Mouse (Mus musculus) liver, embryonic 14.5 days (tissue): ENCODE data around the gene Lrig2. TPM values are rescaled to one million over a fixed set of nuclear protein-coding genes. Genes with fewer than 3 reads are reported as not detected.

ENCODE experiments used
- ATAC-seq: fragments of 200-750 bp; cut with Nextera tagmentation; 2 replicates; pipeline ENCODE4 v1.8.0; 2017; ENCODE audit warnings: moderate number of reproducible peaks, mild to moderate bottlenecking, moderate library complexity; ENCODE audit not compliant: insufficient read depth
- DNase-seq, 3 experiments: peaks; one replicate each; pipeline ENCODE4 v3.0.0-alpha.2; 2012 to 2013; ENCODE audit warnings: low read depth in 3 of 3, low spot score in 3 of 3
- H3K27ac ChIP-seq: fragments of 300-500 bp; sonication (generic); 2 replicates; pipeline ENCODE4 v1.5.1; 2014; ENCODE audit warnings: moderate library complexity, mild to moderate bottlenecking, control low read depth, inconsistent platforms
- H3K27me3 ChIP-seq: fragments of 300-500 bp; sonication (generic); 2 replicates; pipeline ENCODE4 v1.6.1; 2014; ENCODE audit warnings: mild to moderate bottlenecking, low read length, moderate library complexity; ENCODE audit not compliant: control insufficient read depth, insufficient read depth
- H3K36me3 ChIP-seq: fragments of 300-500 bp; sonication (generic); replicated peaks from 2 replicates; pipeline ENCODE4 v1.6.1; 2014; ENCODE audit warnings: low read depth; ENCODE audit not compliant: control insufficient read depth, insufficient read depth
- H3K4me1 ChIP-seq, 2 experiments: fragments of 200-500 bp in 1 of 2; fragments of 300-500 bp in 1 of 2; sonication (generic) in 1 of 2; replicated peaks; 2 replicates each; pipeline ENCODE4 v1.6.1; 2012 to 2014; ENCODE audit warnings: antibody characterized with exemption in 1 of 2, inconsistent platforms in 1 of 2, low read length in 1 of 2; ENCODE audit not compliant: control insufficient read depth in 2 of 2, insufficient read depth in 2 of 2
- H3K4me2 ChIP-seq: fragments of 300-500 bp; sonication (generic); 2 replicates; pipeline ENCODE4 v1.6.1; 2014; ENCODE audit warnings: low read depth, mild to moderate bottlenecking, control low read depth, moderate library complexity
- H3K4me3 ChIP-seq, 2 experiments: fragments of 200-500 bp in 1 of 2; fragments of 300-500 bp in 1 of 2; sonication (generic) in 1 of 2; 2 replicates each; pipeline ENCODE4 v1.5.1; 2012 to 2014; ENCODE audit warnings: low read depth in 2 of 2, low read length in 2 of 2, mild to moderate bottlenecking in 2 of 2, control low read depth in 1 of 2, inconsistent platforms in 1 of 2, moderate library complexity in 1 of 2; ENCODE audit not compliant: insufficient read depth in 1 of 2
- H3K9ac ChIP-seq: fragments of 300-500 bp; sonication (generic); replicated peaks from 2 replicates; pipeline ENCODE4 v1.6.1; 2014; ENCODE audit warnings: mild to moderate bottlenecking, control low read depth, moderate library complexity
- H3K9me3 ChIP-seq: fragments of 300-500 bp; sonication (generic); 2 replicates; pipeline ENCODE4 v1.6.1; 2016; ENCODE audit warnings: low read length, mixed read lengths; ENCODE audit not compliant: control insufficient read depth
- CTCF ChIP-seq: IDR thresholded peaks from 2 replicates; pipeline ENCODE4 v1.5.1; 2016; ENCODE audit warnings: antibody characterized with exemption, low read depth, control low read depth
- EP300 ChIP-seq: IDR thresholded peaks from 2 replicates; pipeline ENCODE4 v1.6.1; 2016; ENCODE audit warnings: antibody characterized with exemption, low read depth
- WGBS: fragments of 180-500 bp; shearing (Covaris S2); extraction: QIAGEN DNeasy Blood & Tissue Kit; methylation state at CpG from one replicate; pipeline ENCODE4 v1.1.7; 2014; ENCODE audit not compliant: insufficient replicate concordance; 5-methylcytosine and 5-hydroxymethylcytosine counted together
- polyA plus RNA-seq, 2 experiments: library from polyadenylated mRNA; depleted of rRNA in 1 of 2; stranded (reverse) in 1 of 2; unstranded in 1 of 2; fragments of >200 nt; fragmentation: Nextera tagmentation in 1 of 2; extraction: Ambion mirVana in 1 of 2; gene quantifications; 2 replicates each; pipeline versions ENCODE4 v1.2.1 to v1.2.3; 2012 to 2014

Gene Lrig2
- polyA plus RNA-seq, 2 experiments = 1.9 to 3.1 TPM

DNA sequence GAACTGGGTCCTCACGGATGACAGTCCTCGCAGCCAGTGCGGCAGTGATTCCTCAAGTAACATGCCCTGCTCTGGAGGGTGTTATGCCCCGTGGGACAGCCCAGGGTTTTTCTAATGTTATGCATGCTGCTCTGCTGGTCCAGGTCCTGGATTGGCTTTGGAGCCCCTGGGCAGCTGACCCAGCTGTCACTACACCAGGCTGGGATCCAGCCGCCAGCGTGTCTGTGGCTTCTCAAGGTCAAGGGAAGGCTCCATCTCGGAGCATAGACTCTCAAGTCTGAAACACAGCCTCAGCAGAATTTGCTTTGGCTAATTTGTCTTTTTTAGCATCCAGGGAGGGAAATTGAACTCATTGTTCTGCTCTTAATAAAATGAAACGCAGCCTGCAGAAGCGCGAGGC is 121.6 kb downstream of the Lrig2 start:
- H3K4me2 ChIP-seq = no peak overlapping the region
- DNase-seq = no peak
- no peaks in the 10 kb centered on the region for H3K9me3 ChIP-seq
- H3K4me1 ChIP-seq = no peaks in the 10 kb centered on the region
- no peak overlapping the region for H3K4me3 ChIP-seq
- no peaks in the 10 kb centered on the region for H3K27me3 ChIP-seq
- TF ChIP-seq EP300 = no peak
- no peak for TF ChIP-seq CTCF
- ATAC-seq = no peak
- H3K9ac ChIP-seq = no peak overlapping the region
- whole genome bisulfite sequencing = 71% methylated on average over 10 of the region's 10 CpGs
- H3K27ac ChIP-seq = no peak overlapping the region
- no peaks in the 10 kb centered on the region for H3K36me3 ChIP-seq

- 56% methylated on average over 2 of the region's 2 CpGs for WGBS
- H3K27ac ChIP-seq = no peak overlapping the region
- H3K9ac ChIP-seq = no peak overlapping the region
- DNase-seq = no peak
- ATAC-seq = no peak
- TF ChIP-seq CTCF (no peak), EP300 (no peak)
- no peaks in the 10 kb centered on the region for H3K27me3 ChIP-seq
- H3K4me1 ChIP-seq = no peaks in the 10 kb centered on the region
- no peak overlapping the region for H3K4me3 ChIP-seq
- H3K36me3 ChIP-seq = no peaks in the 10 kb centered on the region
- H3K9me3 ChIP-seq = no peaks in the 10 kb centered on the region
- no peak overlapping the region for H3K4me2 ChIP-seq
Observed at GRCm38 (mm10) chr3:104389449-104389848, 122.3 kb downstream of the Lrig2 start.

- H3K9me3 ChIP-seq = no peaks in the 10 kb centered on the region
- no peak overlapping the region for H3K4me2 ChIP-seq
- DNase-seq (no peak), ATAC-seq (no peak)
- H3K27me3 ChIP-seq = no peaks in the 10 kb centered on the region
- no peak overlapping the region for H3K4me3 ChIP-seq
- H3K36me3 ChIP-seq = no peaks in the 10 kb centered on the region
- 69% methylated on average over 8 of the region's 8 CpGs for WGBS
- TF ChIP-seq CTCF (no peak), EP300 (no peak)
- H3K4me1 ChIP-seq = peaks cover 0 to 2% of the 10 kb centered on the region in 2 experiments; a peak in 1 of 4 replicates
- H3K27ac ChIP-seq = no peak overlapping the region
- H3K9ac ChIP-seq = no peak overlapping the region
Observed at GRCm38 (mm10) chr3:104385587-104385986, 126.1 kb downstream of the Lrig2 start.

DNA sequence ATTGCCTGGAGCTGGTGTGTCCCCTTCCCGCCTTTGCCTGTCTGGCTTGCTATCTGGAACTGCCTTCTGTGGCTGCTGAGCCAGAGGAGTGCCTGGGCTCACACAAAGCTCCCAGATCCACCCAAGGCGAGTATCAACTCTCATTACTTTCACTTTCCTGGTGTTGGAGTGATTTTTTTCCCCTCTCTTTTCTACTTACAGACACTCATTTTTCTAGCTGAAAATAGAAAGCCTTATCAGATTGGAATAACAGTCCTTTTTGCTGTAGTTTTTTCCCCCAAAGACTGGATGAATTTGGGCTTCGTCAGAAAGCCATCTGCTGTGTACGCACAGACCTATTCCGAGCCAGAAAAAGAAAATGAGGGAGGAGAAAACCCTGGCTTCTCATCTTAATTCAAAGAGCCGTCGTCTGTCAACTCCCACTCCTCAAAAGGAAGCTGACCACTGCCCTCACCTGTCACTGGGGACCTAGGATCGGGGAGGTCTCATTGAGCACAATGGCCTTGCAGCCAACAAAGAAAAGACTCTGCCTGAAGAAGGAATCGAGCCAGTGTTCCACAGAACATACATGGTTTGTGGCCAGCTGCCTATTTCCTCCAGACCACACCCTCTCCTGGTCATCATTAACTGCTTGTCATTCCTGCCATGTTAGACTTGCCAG is 127.9 kb downstream of the Lrig2 start:
- Histone ChIP-seq H3K9me3 (no peaks in the 10 kb centered on the region), H3K9ac (no peak overlapping the region), H3K4me1 (peaks cover 0 to 2% of the 10 kb centered on the region in 2 experiments; a peak in 1 of 4 replicates), H3K27me3 (no peaks in the 10 kb centered on the region), H3K36me3 (no peaks in the 10 kb centered on the region), H3K4me3 (no peak overlapping the region), H3K4me2 (no peak overlapping the region), H3K27ac (no peak overlapping the region)
- TF ChIP-seq CTCF (no peak), EP300 (no peak)
- WGBS = 48% methylated on average over 9 of the region's 9 CpGs
- DNase-seq (no peak), ATAC-seq (no peak)

GRCm38 (mm10) chr3:104378228-104378627 is 133.5 kb downstream of the Lrig2 start:
- Histone ChIP-seq H3K4me3 (no peak overlapping the region), H3K9ac (no peak overlapping the region), H3K36me3 (no peaks in the 10 kb centered on the region), H3K4me2 (no peak overlapping the region), H3K9me3 (no peaks in the 10 kb centered on the region), H3K27ac (no peak overlapping the region), H3K4me1 (no peaks in the 10 kb centered on the region), H3K27me3 (no peaks in the 10 kb centered on the region)
- ATAC-seq (no peak), DNase-seq (no peak)
- WGBS = 63% methylated on average over 3 of the region's 3 CpGs
- no peak for TF ChIP-seq EP300
- no peak for TF ChIP-seq CTCF
